Mouse (Mus musculus): ENCODE measurements around the gene F8.
"Not testable (repeated sequence)": the region's sequence is repeated elsewhere in the genome, so short reads cannot be mapped to it uniquely, and the experiment has no call there.

Gene F8

GRCm38 (mm10) chrX:75382195-75382771 is at the start of gene F8, which contains the start of gene Fundc2:
F8 (minus strand) TSS chrX:75382615.
Fundc2 (plus strand) TSS chrX:75382399.
- CTCF ChIA-PET: no interaction called here

- CTCF ChIA-PET: no interaction called here
Measured at GRCm38 (mm10) chrX:75415936-75416785, 33.7 kb upstream of the F8 start, which contains the start of the genes Cmc4, Mtcp1 and Brcc3. Cmc4 (minus strand) TSS chrX:75416584. Mtcp1 (minus strand) TSS chrX:75416588. Brcc3 (plus strand) TSS chrX:75416628.

GRCm38 (mm10) chrX:75409711-75410110 is 27.3 kb upstream of the F8 start:
- CTCF ChIA-PET: no interaction called here

GRCm38 (mm10) chrX:75403350-75403749 is 20.9 kb upstream of the F8 start:
- CTCF ChIA-PET: no interaction called here

- CTCF ChIA-PET: no interaction called here
Measured at GRCm38 (mm10) chrX:75402668-75403067, 20.3 kb upstream of the F8 start.

GRCm38 (mm10) chrX:75399471-75399870 is 17.1 kb upstream of the F8 start:
- CTCF ChIA-PET: no interaction called here

- CTCF ChIA-PET: no interaction called here
Measured at GRCm38 (mm10) chrX:75381699-75382098, 716 bp downstream of the F8 start.

GRCm38 (mm10) chrX:75381176-75381575 is 1.2 kb downstream of the F8 start:
- CTCF ChIA-PET: no interaction called here

GRCm38 (mm10) chrX:75376815-75377214 is 5.6 kb downstream of the F8 start:
- CTCF ChIA-PET: no interaction called here

- CTCF ChIA-PET: no interaction called here
Measured at GRCm38 (mm10) chrX:75372666-75373425, 9.6 kb downstream of the F8 start.

GRCm38 (mm10) chrX:75370197-75370596 is 12.2 kb downstream of the F8 start:
- CTCF ChIA-PET: no interaction called here

- CTCF ChIA-PET: no interaction called here
Measured at GRCm38 (mm10) chrX:75323556-75323955, 58.9 kb downstream of the F8 start.

- CTCF ChIA-PET: no interaction called here
Measured at GRCm38 (mm10) chrX:75271676-75272075, 110.7 kb downstream of the F8 start.

GRCm38 (mm10) chrX:75233603-75234376 is 148.6 kb downstream of the F8 start:
- CTCF ChIA-PET: not testable (repeated sequence)

GRCm38 (mm10) chrX:75231456-75231855 is 151.0 kb downstream of the F8 start:
- CTCF ChIA-PET: no interaction called here

- CTCF ChIA-PET: no interaction called here
Measured at GRCm38 (mm10) chrX:75163670-75164069, 218.7 kb downstream of the F8 start, which contains the start of gene Smim9. Smim9 (minus strand) TSS chrX:75163770.

GRCm38 (mm10) chrX:75155576-75156243 is 226.7 kb downstream of the F8 start:
- CTCF ChIA-PET: interaction anchor here (1.1 kb wide), 1 partner anchor 12 kb away, joined by 3 read pairs; no protein-coding TSS in a partner anchor

- CTCF ChIA-PET: no interaction called here
Measured at GRCm38 (mm10) chrX:75152249-75152648, 230.2 kb downstream of the F8 start.

GRCm38 (mm10) chrX:75150304-75150703 is 232.1 kb downstream of the F8 start:
- CTCF ChIA-PET: no interaction called here

- CTCF ChIA-PET: no interaction called here
Measured at GRCm38 (mm10) chrX:75148414-75148813, 234.0 kb downstream of the F8 start.

- CTCF ChIA-PET: not testable (repeated sequence)
Measured at GRCm38 (mm10) chrX:75143124-75143555, 239.3 kb downstream of the F8 start.

Measured in spleen, embryonic (tissue).